Mouse (Mus musculus): ENCODE measurements at regions not wholly inside any gene's neighbourhood (a gene's known extent, or its start where the extent isn't known, plus 50 kb on each side); places are given as distances from the start of the nearest gene placed in this dataset.

DNA sequence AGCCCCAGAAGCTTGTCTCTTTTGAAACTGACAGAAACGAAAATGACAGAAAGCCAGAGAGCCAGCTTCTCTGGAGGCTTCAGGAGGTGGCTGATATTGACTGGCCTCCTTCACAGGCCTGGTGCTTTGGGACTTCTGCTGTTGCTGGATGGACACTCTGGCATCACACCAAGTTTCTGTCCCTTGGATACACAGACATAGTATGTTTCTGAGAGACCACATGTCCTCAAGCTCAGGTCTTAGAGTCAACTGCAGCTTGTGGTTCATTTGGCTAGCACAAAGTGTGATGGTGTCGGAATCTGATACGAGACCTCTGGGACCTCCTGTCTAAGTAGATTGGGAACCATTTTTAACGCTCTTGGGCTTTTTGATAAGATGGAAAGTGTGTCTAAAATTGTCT lies 502.0 kb downstream of the Sqor start:
- DNase-seq = no peak

DNA sequence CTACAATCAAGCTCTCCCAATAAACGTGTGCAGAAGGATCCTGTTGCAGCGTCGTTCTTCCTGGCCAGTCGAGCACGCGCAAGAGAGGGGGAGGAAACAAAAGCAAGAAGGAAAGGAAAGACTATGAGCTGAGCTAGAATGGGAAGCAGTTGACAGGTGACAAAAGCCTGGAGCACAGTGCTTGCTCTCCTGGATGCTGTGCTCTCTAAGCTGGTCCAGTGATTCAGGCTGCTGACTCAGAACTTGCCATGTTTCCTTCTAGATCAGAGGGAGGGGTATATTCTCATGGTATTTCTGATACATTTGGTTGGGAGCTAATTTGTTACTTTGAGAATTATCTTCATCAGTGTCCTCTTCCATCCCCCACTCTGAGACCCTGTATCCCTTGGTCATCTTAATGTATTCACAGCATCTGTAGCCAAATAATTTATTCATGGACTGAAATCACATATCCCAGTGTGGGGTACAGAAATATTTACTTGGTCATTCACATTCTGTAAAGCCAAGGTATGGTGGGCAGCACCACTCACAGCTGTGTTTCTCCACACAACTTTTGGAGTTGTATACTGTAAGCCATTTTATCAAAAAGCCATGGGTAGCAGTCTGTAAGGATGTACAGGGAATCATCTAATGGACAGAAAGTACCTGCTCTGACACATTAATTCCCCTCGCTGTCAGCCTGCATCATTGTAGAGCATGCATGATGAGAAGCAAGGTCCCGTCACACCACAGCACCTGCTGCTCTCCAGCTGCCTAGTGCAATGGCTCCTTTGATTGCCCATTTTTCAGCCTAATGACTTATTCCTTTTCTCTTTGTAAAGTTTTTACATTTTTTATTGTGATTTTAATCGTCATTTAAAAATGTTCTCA lies 510.1 kb downstream of the Sqor start:
- DNase-seq = no peak

DNA sequence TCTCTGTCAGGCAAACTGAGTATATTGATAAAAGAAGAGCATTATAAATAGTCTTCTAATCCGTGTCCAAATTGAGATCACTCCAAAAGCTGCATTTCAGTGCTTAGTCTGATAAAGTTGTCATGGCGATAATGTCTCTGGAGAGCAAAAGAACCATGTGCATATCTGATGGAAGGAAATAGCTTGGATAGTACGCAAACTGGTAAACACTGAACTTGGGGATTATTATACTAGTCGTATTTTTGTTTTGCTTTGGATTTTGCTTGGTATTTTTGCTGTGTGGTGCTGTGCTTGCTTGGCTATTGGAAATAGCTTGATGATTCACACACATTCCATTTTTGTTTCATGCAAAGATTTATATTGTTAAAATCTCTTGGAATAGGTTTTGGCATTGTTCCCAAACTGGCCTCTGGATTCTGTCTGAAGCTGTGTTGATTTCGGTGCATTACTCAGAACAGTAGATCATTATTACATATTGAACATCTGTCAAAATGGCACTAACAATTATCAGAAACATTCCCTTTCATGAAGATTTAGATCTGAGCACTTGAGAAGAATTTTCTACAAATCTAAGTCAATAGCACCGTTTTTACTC lies 510.8 kb downstream of the Sqor start:
- no peak for DNase-seq

DNA sequence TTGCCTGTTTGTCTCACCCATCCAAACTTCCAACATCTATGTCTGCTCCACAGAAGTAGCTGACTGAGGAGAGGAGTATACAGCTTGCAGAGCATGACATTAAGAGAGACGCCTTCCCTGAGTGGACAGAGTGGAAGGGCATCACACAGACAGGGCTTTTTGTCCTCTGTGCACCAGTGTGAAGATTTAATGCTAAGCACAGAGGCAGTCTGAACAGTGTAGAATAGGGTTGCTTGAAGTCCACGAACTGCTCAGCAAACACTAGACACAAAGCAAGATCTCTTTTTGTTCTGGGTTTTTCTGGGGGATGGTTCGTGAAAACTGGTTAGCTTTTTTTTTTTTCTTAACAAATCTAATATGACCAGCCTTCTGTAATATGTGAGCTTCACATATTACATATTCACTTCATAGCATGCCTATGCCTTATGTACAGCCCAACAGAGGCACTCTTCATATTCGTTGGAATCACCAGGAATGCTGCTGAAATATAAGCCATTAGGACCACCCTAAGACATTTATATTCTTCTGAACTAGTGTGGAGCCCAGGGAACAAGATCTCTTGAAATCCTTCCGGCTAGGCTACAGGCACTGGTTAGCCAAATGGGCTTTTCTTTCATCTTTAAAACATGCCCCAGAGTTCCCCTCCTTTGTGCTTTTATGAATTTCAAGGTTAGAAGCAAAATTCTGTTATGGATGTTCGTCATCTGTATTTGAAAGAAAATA lies 546.7 kb downstream of the Sqor start:
- DNase-seq = no peak

DNA sequence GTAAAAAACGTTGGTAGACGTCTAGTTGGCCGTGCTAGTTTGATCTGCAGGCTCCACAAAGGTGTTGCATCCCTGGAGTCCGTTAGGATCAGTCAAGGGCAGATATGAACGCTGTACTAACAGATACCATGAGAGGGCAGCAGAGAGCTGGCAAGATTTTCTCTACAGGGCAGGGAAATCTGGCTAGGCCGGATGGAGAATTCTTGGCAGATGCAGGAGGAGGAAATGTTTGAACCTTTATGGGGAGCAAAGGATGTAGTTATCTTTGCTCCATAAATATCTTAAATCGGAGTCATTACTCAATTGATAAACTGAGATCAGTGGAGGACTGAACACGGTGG lies 547.2 kb downstream of the Sqor start:
- DNase-seq = peak; percentile 55

DNA sequence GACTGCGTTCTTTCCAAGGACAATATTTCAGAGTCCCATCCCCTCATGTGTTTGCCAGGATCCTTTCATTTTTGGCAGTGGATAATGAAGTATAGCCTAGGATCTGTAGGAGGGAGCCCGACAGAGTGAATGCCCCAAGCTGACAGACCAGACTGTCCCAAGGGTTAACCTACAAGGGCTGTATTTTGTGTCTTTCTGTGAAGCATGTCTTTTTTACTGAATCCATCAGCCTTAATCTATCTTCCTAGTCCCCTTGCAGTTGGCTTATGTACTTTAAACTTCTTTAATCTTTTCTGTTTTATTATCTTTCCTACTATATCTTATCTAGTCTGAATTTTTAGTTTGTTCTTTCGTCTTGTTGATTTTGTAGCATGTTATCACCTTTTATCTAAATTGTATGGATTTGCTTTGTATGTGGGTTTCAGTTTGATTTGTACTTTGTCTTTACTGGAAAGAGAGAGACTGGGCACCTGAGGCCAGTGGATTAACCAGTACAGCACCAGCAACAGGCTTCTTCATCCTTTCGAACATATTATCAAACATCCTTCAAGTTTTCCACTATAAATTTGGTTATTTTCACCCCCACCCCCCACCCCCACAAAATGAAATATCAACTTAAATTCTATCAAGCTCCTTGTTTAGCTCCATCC lies 555.5 kb downstream of the Sqor start:
- DNase-seq = no peak

DNA sequence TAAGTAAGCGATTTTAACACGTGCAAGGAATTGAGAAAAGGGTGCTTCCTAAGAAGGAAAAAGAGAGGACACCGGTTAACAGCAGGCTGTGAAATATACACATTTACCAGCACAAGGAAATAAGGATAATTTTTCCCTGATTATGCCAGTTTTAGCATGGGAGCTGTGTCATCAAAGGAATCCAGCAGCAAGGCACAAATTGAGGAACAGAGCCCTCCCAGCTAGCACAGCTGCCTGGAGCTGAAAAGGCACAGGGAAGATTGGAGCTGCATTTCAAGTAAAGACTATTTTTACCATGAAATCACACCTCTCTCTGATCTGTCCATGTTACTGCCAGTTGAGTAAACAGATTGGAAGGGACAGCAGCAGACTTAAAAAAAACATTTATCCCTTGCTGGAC lies 558.7 kb downstream of the Sqor start:
- DNase-seq = no peak

DNA sequence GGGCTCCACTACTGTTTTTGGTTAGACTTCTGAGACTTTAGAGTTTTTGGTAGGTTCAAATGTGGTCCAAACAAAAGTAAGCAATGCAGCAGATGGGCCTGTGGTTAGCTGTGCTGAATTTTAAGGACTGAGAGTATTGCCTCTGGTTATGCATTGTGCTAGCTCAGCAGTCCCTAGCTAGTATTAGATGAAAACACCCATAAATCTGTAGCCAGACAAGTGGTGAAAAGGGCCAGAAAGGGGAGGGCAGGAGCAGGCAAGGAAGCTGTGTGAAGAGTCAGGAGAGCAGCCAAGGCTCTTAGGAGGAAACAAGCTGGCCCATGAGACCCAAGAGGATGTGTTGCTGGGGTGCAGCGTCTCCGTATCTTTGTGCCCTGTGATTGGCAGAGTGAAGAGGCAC lies 559.9 kb downstream of the Sqor start:
- DNase-seq = no peak

DNA sequence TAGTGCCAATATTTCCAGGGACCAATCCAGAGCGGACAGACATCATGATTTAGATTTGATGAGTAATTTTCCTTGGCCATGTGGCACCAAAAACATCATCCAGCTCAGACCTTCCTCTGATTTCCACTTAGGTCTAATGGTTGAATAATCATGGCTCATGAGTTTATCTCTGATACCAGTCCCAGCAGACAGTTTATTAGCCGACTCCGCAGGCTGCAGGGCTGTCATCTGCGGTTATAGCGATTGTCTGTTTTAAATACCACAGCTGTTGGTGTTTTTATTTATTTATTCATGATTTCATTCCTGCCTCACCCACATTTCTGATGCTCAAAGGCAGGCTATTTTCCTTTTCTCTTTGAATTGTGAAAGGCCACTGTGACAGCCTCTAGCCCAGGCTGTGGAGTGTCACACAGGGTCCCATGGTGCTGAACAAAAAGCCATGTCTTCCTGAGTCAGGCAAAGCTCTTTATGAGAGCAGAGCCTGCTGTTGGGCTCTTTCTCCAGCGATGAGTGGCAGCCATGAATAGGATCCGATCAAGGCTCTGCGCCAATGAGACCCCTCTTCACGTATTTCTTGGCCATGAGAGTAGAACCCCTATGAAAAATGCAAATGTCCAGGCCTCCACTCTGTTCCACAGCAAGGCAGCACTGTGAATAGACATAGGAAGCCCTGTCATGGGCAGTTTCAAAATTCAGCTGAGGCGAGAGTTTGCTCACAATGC lies 584.7 kb downstream of the Sqor start:
- no peak for DNase-seq

DNA sequence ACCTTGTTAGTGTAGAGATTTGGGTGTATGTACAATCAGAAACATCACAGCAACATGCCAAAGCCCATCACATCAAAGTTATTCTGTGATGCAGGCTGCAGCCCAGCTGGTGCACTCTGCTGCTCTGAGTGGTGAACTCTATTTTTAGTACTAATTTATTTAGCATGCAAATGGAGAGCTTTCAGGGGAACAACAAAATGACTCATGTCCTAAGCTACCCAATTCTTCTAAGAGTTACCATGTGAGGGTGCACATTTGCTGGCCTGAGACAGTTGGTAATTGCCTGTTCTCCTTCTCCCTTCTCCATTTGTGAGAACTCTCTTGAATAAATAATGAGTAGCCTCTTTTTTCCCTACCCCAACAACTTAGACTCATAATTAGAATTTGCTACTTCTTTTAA lies 599.2 kb downstream of the Sqor start:
- no peak for DNase-seq

DNA sequence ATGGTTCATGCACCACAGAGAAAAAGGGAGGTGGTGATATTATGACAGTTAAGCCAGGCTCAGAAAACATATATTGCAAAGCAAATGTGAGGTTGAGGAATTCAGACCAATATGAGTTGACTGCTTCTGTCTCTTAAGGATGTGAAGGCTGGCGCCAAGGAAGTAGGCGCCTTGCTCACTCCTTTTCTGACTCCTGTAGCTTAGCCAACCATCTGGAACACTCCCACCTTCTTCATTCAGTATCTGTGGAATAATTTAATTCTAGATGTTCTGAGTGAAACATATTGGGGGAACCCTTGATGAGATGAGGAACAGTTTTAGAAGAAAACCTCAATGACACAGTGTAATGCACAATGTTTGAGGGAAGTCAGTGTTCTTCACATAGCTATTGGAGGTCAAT lies 601.5 kb downstream of the Sqor start:
- no peak for DNase-seq

DNA sequence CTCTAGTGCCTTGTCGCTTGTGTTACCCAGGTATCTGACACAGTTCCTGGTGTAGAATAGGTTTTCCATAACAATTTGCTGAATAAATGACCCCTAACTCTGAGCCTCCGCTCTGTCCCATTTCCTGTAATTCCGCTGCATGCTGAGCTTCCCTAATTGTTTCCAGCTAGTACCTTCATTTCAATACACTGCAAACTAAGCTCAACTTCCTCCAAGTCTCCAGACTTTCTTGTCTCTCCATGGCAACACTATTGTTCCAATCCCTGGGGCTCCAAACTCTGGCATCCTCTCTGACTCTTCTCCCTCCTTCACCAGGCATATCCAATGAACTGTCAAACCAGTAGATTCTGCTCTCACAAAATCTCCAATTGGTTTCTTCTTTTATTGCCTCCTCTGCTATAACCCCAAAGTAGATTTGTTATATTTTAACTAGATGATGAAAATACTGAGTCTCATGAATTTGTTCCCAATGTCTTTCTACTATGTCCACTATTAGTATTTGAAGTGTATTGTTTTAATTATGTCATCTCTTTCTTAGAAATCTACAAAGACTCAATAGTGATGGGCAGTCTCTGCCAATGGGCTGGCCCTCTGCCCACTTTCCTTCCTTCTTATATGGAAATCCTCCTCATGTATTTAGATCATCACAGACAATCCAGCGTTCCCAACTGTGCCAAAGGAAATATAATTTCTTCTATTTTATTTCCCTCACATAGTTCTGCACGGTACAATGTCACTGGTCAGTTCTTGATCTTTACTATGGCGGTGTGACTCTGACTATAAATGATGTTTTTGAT lies 620.8 kb downstream of the Sqor start:
- no peak for DNase-seq

DNA sequence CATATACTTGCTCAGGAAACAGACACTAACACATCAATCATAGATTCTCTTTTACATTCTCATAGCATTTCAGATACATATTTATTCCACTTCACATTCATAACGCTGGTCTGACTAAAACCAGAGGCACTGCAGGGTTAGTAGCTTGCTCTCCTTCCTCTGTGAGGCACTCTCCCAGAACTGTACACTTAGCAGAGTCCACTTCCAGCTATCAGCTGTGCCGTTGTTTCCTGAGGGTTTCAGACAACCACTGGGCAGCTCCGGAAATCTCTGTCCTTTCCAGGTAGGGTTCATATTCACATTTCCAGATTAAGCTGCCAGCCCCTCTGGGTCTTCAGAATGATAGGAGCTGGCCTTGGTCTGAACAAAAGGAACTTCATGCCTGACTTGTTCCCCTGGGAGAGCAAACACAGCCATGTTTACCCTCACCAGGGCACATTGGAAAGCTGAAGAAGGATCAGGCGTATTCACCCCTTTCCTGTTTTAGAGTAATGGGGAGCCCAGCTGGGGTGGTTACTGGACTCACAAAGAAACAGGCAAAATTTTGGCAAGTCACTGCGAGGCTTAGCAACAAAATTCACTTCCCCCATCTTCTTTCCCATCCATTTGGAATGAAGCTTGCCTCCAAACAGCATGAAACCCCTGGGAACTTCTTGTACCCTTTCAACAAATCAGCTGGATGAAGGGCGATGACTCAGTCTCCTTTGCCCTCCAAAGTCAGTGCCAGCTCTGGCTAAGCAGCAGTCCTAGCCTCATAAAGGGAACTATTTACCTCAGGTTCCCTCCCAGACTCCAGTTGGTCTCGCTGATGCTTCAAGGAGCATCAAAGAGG lies 622.0 kb downstream of the Sqor start:
- no peak for DNase-seq

DNA sequence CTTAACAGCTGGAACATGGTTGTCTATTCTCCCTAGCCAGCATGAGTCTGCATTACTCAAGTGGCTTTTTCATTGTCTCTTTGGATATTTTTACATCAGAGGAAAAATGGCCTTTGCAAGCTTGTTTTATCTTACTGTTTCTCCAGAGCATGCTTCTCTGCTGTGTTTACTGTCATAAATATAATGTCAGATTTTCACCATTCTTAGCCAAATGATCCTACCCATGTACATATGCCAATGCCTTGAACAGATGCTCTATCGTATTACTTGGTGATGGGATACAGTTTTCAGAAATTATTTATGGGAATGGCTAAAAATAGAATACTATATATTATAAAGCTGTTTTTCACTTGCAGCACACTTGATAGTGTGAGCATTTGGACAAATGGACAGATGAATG lies 625.9 kb downstream of the Sqor start:
- no peak for DNase-seq

DNA sequence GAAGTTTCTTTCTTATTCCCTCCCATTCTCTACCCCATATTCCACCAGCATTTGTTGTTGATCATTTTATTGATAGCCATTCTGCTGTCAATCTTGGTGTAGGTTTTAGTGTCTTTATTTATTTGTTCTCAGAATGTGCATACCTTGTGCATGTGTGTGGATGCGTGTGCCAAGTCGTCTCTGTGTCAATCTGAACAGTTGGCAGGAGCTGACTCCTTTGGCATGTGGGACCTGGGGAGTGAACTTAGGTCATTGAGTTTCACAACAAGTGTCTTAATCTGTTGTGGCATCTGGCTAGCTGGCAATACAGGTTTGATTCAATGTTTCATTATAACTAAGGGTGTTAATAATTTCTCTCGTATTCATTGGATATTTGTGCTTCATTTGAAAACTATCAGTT lies 629.3 kb downstream of the Sqor start:
- DNase-seq = peak; percentile 3

DNA sequence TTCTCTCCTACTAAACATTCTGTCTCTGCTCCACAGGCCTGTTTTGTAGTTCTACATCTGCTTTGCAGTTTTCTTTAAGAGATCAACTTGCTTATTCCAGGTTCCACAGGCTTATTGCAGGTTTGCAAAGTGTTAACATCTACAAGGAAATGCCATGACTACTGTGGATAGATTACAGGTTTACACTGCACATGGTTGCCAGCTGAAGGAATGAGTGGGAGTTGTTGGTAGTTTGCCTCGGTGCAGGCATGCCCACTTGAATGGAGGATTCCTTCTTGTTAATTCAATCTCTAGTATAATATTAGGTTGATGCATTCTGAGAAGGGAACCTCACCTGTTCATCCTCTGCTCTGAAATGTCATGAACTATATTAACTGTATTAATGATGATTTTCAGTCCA lies 632.5 kb downstream of the Sqor start:
- DNase-seq = no peak

DNA sequence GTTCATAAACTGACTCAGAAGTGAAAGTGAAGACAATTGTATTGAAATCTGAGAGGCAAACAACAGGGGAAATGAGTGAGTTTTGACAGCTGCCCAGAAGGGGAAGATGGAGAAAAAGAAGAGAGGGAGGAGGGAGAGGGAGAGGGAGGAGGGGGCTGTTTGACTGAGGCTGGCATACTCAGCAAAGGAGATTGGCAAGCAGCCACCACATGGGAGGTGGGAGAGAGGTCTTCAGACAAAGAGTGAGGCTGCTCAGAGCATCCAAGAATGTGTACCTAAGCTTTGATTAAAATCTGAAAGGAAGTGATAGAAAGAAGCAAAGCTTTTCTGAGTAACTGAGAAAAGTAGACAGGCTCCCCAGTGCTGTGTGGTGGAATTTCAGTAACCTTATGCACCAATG lies 636.0 kb downstream of the Sqor start:
- no peak for DNase-seq

DNA sequence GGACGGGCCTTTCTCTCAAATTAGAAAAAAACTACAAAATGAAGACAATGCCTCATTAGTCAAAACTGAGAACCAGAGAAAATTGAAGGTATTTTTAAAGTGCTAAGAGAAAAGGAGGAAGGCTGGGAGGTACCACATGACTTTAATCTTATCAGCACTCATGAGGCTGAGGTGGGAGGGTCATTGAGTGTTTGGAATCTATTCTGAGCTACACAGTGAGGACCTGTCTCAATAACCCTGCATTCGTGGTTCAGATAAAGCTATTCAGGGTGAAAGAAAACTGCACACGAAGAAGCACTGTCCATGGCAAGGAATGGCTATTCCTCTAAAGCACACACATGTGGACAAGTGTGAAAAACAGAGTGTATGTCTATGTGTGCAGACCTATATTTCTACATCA lies 644.0 kb downstream of the Sqor start:
- no peak for DNase-seq

DNA sequence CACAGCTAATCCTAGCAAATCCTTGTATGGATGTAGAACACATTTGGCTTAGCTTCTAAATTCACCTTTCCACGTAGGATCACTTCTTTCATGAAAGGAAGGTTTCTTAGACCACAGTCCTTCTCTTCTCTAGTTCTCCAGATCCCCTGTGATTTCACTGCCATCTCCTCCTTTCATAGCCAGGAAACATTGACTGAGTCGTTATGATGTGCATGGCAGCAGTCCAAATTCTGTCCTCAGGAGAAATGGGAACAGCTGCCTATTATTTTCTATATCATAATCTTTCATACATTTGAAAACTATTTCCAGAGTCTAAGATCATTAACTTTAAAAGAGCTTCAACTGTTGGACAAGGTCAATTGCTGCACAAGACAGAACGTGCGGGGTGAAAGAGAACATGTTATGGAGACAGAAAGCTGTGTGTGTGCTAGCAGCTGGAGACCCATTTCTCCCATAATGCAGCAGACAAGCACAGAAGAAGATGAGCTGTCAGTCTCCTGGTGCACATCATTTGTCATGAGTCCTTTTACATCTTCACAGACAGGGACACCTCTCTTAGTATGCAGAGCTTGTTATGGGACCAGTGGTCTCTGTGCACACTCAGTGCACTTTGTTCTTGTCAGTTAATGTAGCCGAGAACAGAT lies 631.6 kb upstream of the Sema6d start:
- no peak for DNase-seq

DNA sequence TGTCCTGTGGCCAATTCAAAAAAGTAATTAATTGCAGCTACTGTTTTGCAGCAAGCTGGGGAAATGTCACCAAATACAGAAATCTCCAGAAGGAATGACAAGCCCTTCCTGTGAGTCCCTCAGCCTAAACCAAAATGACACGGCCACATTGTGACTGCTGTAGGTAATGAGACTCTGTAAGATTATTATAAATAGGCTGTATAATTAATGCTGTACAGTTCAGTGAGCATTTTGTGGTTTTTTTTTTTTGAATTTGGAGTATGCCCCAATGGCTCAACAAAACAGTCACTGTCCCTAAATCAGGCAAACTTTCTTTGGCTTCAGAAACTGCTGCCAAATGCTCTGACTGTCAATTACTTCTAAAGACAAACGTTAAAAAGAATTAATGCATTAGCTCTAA lies 615.9 kb upstream of the Sema6d start:
- no peak for DNase-seq
